Mouse (Mus musculus): Measurements from ENCODE around the gene Nfia. TPM values are rescaled to one million over a fixed set of nuclear protein-coding genes. Genes with fewer than 3 reads are reported as not detected.
A peak's percentile ranks its signal among the peaks of the same experiment; 100 is the strongest.

Nfia gene
- polyA plus RNA-seq, 1 experiment, result 8.1 TPM

DNA sequence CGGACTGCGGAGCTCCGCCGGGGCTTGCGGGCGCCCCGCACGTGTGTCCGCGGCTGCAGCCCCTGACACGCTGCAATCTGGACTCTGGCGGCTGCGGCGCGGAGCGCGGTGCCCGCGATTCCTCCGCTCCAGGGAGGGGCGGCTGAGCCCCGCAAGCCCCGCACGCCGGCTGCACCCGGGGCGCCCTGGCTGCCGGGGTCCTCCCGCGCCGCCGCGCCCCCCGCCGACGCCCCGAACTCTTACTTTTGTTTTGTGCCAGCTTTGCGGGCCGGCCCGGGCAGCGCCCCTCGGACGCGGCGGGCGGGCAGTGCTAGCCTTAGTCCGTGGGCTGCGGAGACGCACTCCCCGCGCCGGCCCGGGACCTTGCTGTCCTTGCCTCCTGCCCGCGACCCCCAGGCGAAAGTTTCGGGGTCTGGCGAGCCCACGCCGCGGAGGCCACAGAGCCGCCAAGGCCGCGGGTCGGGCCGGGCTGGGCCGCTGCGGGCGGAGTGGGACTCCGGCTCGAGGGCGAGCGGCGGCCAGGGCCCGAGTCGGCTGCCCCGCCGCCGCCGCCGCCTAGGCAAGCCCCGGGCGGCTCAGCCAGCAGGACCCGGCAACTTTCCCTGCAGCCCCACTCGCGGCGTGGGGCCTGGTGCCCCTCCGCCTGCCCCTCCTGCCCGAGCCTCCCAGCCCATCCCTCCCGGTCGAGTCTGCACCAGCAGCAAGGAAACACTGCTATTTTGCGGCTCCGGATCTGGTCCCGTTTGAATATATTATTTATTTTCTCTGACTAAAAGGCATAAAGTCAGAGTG lies 5.9 kb downstream of the Nfia start:
- H3K27ac ChIP-seq (ENCODE audit: control insufficient read depth, insufficient read depth, low read depth, low read length), result peak overlapping the region; percentile 11
- peak overlapping the region; percentile 92 for H3K4me3 ChIP-seq (ENCODE audit: control insufficient read depth, low read depth, low read length)
- no peak for TF ChIP-seq POLR2A (IDR thresholded peaks at IDR 0.05; ENCODE audit: control insufficient read depth, low read depth, low read length)
- TF ChIP-seq CTCF (IDR thresholded peaks at IDR 0.05; ENCODE audit: control insufficient read depth, insufficient read depth, insufficient replicate concordance, low read depth, low read length), result no peak
- H3K4me1 ChIP-seq (ENCODE audit: control insufficient read depth, insufficient read depth, low read length), result peaks cover 7% of the 10 kb centered on the region
- H3K36me3 ChIP-seq (ENCODE audit: control insufficient read depth, insufficient read depth, low read length), result no peaks in the 10 kb centered on the region
- no peaks in the 10 kb centered on the region; the same call in 1 of the 2 replicates for H3K27me3 ChIP-seq (ENCODE audit: control insufficient read depth, insufficient read depth, low read length)

DNA sequence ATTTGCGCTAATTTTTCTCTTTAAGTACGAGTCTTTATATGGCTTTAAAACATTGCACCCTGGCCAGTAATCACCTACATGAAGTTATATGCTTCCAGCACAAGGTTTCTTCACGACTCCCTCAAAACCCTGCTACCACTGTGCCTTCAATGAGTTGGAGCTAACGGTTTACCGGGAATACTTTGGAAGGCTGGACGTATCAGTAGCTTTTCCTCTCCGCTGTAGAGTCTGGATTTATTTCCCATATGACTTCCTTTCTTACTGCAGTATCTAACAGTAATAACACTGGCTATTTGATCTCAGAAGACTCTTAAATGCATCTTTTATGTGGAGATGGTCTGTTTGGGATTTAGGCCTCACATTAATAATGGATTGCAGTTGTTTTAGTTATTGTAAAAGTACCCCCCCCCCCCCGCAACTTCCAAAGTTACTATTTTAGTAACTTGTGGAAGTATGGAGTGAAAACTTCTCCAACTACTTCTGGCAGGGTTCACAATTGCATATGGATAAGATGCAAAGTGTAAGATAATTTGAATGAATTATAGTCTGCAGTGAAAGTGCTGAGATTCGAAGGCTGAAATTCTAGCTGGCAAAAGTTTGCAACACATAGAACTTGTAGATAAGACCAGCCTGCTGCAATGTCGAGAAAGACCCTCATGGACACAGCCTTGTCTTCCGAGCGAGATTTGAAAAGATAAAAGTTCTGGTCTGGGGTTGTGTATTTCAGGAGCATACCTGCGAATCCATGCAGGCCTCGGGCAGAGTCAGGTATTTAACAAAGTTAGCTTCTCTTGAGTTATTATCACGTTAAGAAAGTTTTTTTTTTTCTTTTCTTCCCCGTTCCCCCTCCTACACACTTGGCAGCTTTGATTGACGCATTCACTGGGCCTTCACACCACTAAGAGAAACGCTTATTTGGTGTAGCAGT lies 6.7 kb downstream of the Nfia start:
- Histone ChIP-seq H3K27ac (ENCODE audit: control insufficient read depth, insufficient read depth, low read depth, low read length) (peak overlapping the region; percentile 81), H3K27me3 (ENCODE audit: control insufficient read depth, insufficient read depth, low read length) (no peaks in the 10 kb centered on the region; the same call in 1 of the 2 replicates), H3K4me1 (ENCODE audit: control insufficient read depth, insufficient read depth, low read length) (peaks cover 7% of the 10 kb centered on the region)

DNA sequence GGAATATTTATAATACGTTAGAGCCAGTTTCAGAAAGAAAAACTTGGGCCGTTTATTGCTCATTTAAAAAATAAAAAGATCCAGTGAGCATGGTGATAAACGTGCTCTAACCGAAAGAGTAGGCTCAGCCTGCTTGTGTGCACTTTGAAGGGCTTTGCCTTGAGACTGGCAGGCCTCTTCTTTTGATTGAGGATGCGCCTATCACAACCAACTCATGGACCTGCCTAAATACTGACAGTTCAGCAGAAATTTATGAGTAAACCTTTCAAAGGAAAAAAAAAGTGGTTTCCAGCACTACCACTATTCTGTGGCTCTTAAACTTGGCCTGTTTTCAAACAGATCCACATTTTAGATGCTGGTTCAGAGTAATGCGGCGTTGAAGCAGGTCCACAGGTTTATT lies 7.5 kb downstream of the Nfia start:
- H3K4me3 ChIP-seq (ENCODE audit: control insufficient read depth, low read depth, low read length), result no peak overlapping the region
- no peak for TF ChIP-seq POLR2A (IDR thresholded peaks at IDR 0.05; ENCODE audit: control insufficient read depth, low read depth, low read length)
- TF ChIP-seq CTCF (IDR thresholded peaks at IDR 0.05; ENCODE audit: control insufficient read depth, insufficient read depth, insufficient replicate concordance, low read depth, low read length), result no peak
- H3K4me1 ChIP-seq (ENCODE audit: control insufficient read depth, insufficient read depth, low read length), result peaks cover 5% of the 10 kb centered on the region
- no peak overlapping the region for H3K27ac ChIP-seq (ENCODE audit: control insufficient read depth, insufficient read depth, low read depth, low read length)
- H3K27me3 ChIP-seq (ENCODE audit: control insufficient read depth, insufficient read depth, low read length), result no peaks in the 10 kb centered on the region; the same call in 1 of the 2 replicates
- H3K36me3 ChIP-seq (ENCODE audit: control insufficient read depth, insufficient read depth, low read length), result no peaks in the 10 kb centered on the region

More for the DNA sequence above, 6.7 kb downstream of the Nfia start:
- peak overlapping the region; percentile 39; the same call in 1 of the 2 replicates for H3K4me3 ChIP-seq (ENCODE audit: control insufficient read depth, low read depth, low read length)
- H3K36me3 ChIP-seq (ENCODE audit: control insufficient read depth, insufficient read depth, low read length), result no peaks in the 10 kb centered on the region
- TF ChIP-seq CTCF (IDR thresholded peaks at IDR 0.05; ENCODE audit: control insufficient read depth, insufficient read depth, insufficient replicate concordance, low read depth, low read length) (no peak), POLR2A (IDR thresholded peaks at IDR 0.05; ENCODE audit: control insufficient read depth, low read depth, low read length) (no peak)

DNA sequence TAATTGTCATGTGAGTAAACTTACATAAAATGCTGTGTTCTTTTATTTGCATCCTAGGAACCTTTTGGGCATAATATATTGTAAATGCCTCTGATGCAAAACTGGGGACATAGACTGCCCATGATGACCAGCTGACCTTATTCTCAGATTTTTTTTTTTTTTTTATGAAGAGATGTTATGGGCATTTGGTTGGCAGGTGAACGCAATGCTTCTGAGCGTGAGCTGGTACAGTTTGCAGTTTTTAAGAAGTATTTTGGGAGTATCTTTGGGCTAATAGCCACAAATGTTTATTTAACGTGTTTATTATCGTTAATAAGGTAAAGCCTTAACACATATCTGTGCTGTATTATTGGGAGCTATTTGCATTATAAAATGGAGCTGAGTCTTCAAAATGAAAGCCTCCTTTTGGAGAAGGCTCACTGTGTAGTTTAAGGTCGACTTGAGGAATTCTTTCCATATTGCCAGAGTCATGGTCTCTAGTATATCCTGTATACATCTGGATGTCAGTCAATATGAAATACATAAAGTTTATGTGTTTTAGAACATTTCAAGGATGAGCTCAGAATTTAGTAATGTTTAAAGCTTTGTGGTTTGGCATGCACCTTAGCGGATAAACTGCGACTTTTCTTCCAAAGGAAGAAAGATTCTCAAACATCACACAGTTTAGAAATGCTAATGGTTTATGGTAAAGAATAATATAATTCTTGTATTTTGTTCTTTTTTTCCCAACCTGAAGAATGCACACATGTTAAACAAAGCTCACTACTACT lies 8.3 kb downstream of the Nfia start:
- Histone ChIP-seq H3K27me3 (ENCODE audit: control insufficient read depth, insufficient read depth, low read length) (no peaks in the 10 kb centered on the region; the same call in 1 of the 2 replicates), H3K4me1 (ENCODE audit: control insufficient read depth, insufficient read depth, low read length) (peaks cover 5% of the 10 kb centered on the region), H3K4me3 (ENCODE audit: control insufficient read depth, low read depth, low read length) (no peak overlapping the region), H3K36me3 (ENCODE audit: control insufficient read depth, insufficient read depth, low read length) (no peaks in the 10 kb centered on the region), H3K27ac (ENCODE audit: control insufficient read depth, insufficient read depth, low read depth, low read length) (no peak overlapping the region)
- TF ChIP-seq POLR2A (IDR thresholded peaks at IDR 0.05; ENCODE audit: control insufficient read depth, low read depth, low read length) (no peak), CTCF (IDR thresholded peaks at IDR 0.05; ENCODE audit: control insufficient read depth, insufficient read depth, insufficient replicate concordance, low read depth, low read length) (no peak)

DNA sequence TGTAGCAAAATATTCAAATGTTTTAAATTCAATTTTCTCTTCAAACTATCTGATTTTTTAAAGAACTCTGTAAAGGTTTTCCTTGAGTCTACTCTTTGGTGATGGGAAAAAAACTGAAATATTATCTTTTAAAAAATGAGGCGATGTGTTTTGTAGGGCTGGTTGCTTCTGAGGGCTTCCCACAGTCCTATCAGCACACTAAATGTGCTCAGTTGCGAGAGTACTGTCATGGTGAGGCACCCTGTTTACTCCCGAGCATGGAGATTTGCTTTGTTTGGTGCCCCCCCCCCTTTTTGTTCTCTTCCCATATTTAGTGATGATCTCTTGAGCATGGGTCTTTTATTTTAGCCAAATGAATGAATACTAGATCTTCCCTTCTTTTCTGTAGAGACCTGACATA lies 9.5 kb downstream of the Nfia start:
- TF ChIP-seq POLR2A (IDR thresholded peaks at IDR 0.05; ENCODE audit: control insufficient read depth, low read depth, low read length) (no peak), CTCF (IDR thresholded peaks at IDR 0.05; ENCODE audit: control insufficient read depth, insufficient read depth, insufficient replicate concordance, low read depth, low read length) (no peak)
- H3K27me3 ChIP-seq (ENCODE audit: control insufficient read depth, insufficient read depth, low read length), result no peaks in the 10 kb centered on the region; the same call in 1 of the 2 replicates

DNA sequence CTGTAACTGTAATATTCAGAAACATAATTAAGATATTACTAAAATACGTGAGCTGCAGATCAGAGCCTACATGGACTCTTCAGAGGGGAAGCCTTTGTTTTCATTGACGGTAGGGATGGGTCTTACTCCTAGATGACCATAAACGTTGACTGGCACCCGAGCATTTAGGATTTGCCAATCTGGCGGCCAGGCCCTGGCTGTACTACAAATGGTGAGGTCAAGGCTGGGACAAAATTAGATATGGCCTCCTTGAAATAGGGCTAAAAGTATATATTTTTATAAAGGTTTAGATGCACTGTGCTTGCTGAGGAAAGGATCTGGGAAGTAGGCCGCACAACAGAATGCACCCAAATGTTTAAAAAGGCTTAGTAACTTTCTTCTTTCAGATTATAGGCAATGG lies 10.0 kb downstream of the Nfia start:
- Histone ChIP-seq H3K4me3 (ENCODE audit: control insufficient read depth, low read depth, low read length) (no peak overlapping the region), H3K27me3 (ENCODE audit: control insufficient read depth, insufficient read depth, low read length) (no peaks in the 10 kb centered on the region; the same call in 1 of the 2 replicates), H3K36me3 (ENCODE audit: control insufficient read depth, insufficient read depth, low read length) (no peaks in the 10 kb centered on the region), H3K27ac (ENCODE audit: control insufficient read depth, insufficient read depth, low read depth, low read length) (no peak overlapping the region), H3K4me1 (ENCODE audit: control insufficient read depth, insufficient read depth, low read length) (peaks cover 3% of the 10 kb centered on the region)
- TF ChIP-seq POLR2A (IDR thresholded peaks at IDR 0.05; ENCODE audit: control insufficient read depth, low read depth, low read length), result no peak
- TF ChIP-seq CTCF (IDR thresholded peaks at IDR 0.05; ENCODE audit: control insufficient read depth, insufficient read depth, insufficient replicate concordance, low read depth, low read length), result no peak

More for the DNA sequence above, 9.5 kb downstream of the Nfia start:
- no peak overlapping the region for H3K27ac ChIP-seq (ENCODE audit: control insufficient read depth, insufficient read depth, low read depth, low read length)
- no peaks in the 10 kb centered on the region for H3K36me3 ChIP-seq (ENCODE audit: control insufficient read depth, insufficient read depth, low read length)
- peaks cover 3% of the 10 kb centered on the region for H3K4me1 ChIP-seq (ENCODE audit: control insufficient read depth, insufficient read depth, low read length)
- H3K4me3 ChIP-seq (ENCODE audit: control insufficient read depth, low read depth, low read length), result no peak overlapping the region
